Comparison of ENCODE assay signal across 1 mouse cellular context in the genomic region with DNA sequence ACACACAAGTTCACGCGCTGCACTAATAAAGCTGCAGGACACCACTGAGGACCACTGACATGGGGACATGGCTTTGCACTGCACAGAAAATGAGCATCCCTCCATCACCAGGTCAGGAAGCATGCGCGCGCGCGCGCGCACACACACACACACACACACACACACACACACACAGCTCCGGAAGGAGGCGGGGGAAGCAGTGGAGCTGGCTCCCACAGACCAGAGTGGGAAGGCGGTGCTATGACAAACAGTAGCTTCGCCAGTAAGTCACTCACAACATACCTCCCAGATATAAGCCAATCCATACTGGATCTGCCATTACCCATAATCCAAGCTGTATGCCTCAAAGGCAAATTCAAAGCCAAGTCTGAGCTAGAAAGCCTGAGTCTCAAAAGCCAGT.
TF ChIP-seq lines count a peak whose summit lies in the region.

No protein-coding gene starts in this region.

TF ChIP-seq in MEL, 35 proteins besides CTCF, POLR2A, EP300 and RAD21 (continued from another document):
- no peak for TF ChIP-seq KAT2A (conservative IDR thresholded peaks at IDR 0.05; ENCODE audit: low read depth, low read length)
- no peak for TF ChIP-seq POLR2AphosphoS5 (IDR thresholded peaks at IDR 0.05; ENCODE audit: borderline replicate concordance, low read depth, low read length)
- TF ChIP-seq MAFK (IDR thresholded peaks at IDR 0.05; ENCODE audit: borderline replicate concordance, low read depth, low read length), result no peak
- no peak for TF ChIP-seq TBP (IDR thresholded peaks at IDR 0.05; ENCODE audit: low read depth, low read length)
- TF ChIP-seq HCFC1 (IDR thresholded peaks at IDR 0.05; ENCODE audit: low read depth, low read length), result no peak
- no peak for TF ChIP-seq SIN3A (IDR thresholded peaks at IDR 0.05; ENCODE audit: low read length)
- no peak for TF ChIP-seq USF2 (IDR thresholded peaks at IDR 0.05; ENCODE audit: borderline replicate concordance in 1 of 2, insufficient read depth in 1 of 2, low read depth in 1 of 2, low read length in 2 of 2)
- TF ChIP-seq GATA1 (IDR thresholded peaks at IDR 0.05; ENCODE audit: low read depth, low read length), result no peak
- TF ChIP-seq ETS1 (IDR thresholded peaks at IDR 0.05; ENCODE audit: low read depth, low read length), result no peak
- TF ChIP-seq ZKSCAN1 (IDR thresholded peaks at IDR 0.05; ENCODE audit: low read depth, low read length), result no peak
- TF ChIP-seq MYC (IDR thresholded peaks at IDR 0.05; ENCODE audit: low read depth, low read length), result no peak
